Mouse (Mus musculus) midbrain, embryonic 15.5 days (tissue): Measurements from ENCODE around the gene Calm5. TPM values are rescaled to one million over a fixed set of nuclear protein-coding genes. Genes with fewer than 3 reads are reported as not detected.

Experiments used
- ATAC-seq: fragments of 200-750 bp; cut with Nextera tagmentation; replicated peaks from 2 replicates; pipeline ENCODE4 v1.8.0; 2017; ENCODE audit warnings: moderate TSS enrichment
- H3K27ac ChIP-seq: fragments of 300-500 bp; sonication (generic); 2 replicates; pipeline ENCODE4 v1.5.1; 2015; ENCODE audit warnings: mild to moderate bottlenecking, inconsistent platforms
- H3K27me3 ChIP-seq: fragments of 300-500 bp; sonication (generic); replicated peaks from 2 replicates; pipeline ENCODE4 v1.6.1; 2015; ENCODE audit warnings: inconsistent platforms
- H3K36me3 ChIP-seq: fragments of 300-500 bp; sonication (generic); replicated peaks from 2 replicates; pipeline ENCODE4 v1.6.1; 2015; ENCODE audit warnings: inconsistent platforms
- H3K4me1 ChIP-seq: fragments of 300-500 bp; sonication (generic); 2 replicates; pipeline ENCODE4 v1.6.1; 2015; ENCODE audit warnings: inconsistent platforms
- H3K4me2 ChIP-seq: fragments of 300-500 bp; sonication (generic); 2 replicates; pipeline ENCODE4 v1.6.1; 2015; ENCODE audit warnings: inconsistent platforms, mild to moderate bottlenecking, moderate library complexity
- H3K4me3 ChIP-seq: fragments of 300-500 bp; sonication (generic); 2 replicates; pipeline ENCODE4 v1.5.1; 2015; ENCODE audit warnings: mild to moderate bottlenecking, inconsistent platforms
- H3K9ac ChIP-seq: fragments of 300-500 bp; sonication (generic); 2 replicates; pipeline ENCODE4 v1.6.1; 2015; ENCODE audit warnings: mild to moderate bottlenecking, inconsistent platforms
- H3K9me3 ChIP-seq: fragments of 300-500 bp; sonication (generic); 2 replicates; pipeline ENCODE4 v1.6.1; 2016; ENCODE audit warnings: inconsistent platforms
- WGBS: fragments of 180-500 bp; shearing (Covaris S2); methylation state at CpG from one replicate; pipeline ENCODE4 v1.1.7; 2015; ENCODE audit warnings: mixed read lengths; 5-methylcytosine and 5-hydroxymethylcytosine counted together
- polyA plus RNA-seq: library from polyadenylated mRNA; unstranded; fragments of >200 nt; fragmentation: Nextera tagmentation; extraction: Ambion mirVana; gene quantifications from 2 replicates; pipeline ENCODE4 v1.2.1, GENCODE M21; 2015

Calm5 gene
- polyA plus RNA-seq, 1 experiment from 2014 or later, result not detected

- 93% methylated on average over 4 of the region's 4 CpGs for WGBS
- H3K36me3 ChIP-seq, result no peaks in the 10 kb centered on the region
- no peak overlapping the region for H3K9ac ChIP-seq
- no peaks in the 10 kb centered on the region for H3K27me3 ChIP-seq
- H3K27ac ChIP-seq, result no peak overlapping the region
- H3K4me3 ChIP-seq, result no peak overlapping the region
- H3K4me1 ChIP-seq, result no peaks in the 10 kb centered on the region
- no peak overlapping the region for H3K4me2 ChIP-seq
- no peaks in the 10 kb centered on the region for H3K9me3 ChIP-seq
- no peak for ATAC-seq
Observed at GRCm38 (mm10) chr13:3872832-3873231, 18.9 kb downstream of the Calm5 start.

GRCm38 (mm10) chr13:3876448-3876847 lies 22.5 kb downstream of the Calm5 start:
- Histone ChIP-seq H3K27ac (no peak overlapping the region), H3K36me3 (no peaks in the 10 kb centered on the region), H3K4me3 (no peak overlapping the region), H3K9ac (no peak overlapping the region), H3K9me3 (no peaks in the 10 kb centered on the region), H3K4me2 (no peak overlapping the region), H3K4me1 (no peaks in the 10 kb centered on the region), H3K27me3 (no peaks in the 10 kb centered on the region)
- WGBS, result 82% methylated on average over 6 of the region's 6 CpGs
- no peak for ATAC-seq

GRCm38 (mm10) chr13:3877185-3877584 lies 23.2 kb downstream of the Calm5 start:
- H3K4me1 ChIP-seq, result no peaks in the 10 kb centered on the region
- H3K9me3 ChIP-seq, result no peaks in the 10 kb centered on the region
- 73% methylated on average over 6 of the region's 6 CpGs for WGBS
- no peaks in the 10 kb centered on the region for H3K36me3 ChIP-seq
- no peak overlapping the region for H3K9ac ChIP-seq
- no peak overlapping the region for H3K27ac ChIP-seq
- H3K4me2 ChIP-seq, result no peak overlapping the region
- no peaks in the 10 kb centered on the region for H3K27me3 ChIP-seq
- ATAC-seq, result no peak
- no peak overlapping the region for H3K4me3 ChIP-seq

GRCm38 (mm10) chr13:3877679-3878220 lies 23.8 kb downstream of the Calm5 start:
- WGBS, result 51% methylated on average over 4 of the region's 4 CpGs
- Histone ChIP-seq H3K9me3 (no peaks in the 10 kb centered on the region), H3K4me3 (no peak overlapping the region), H3K27ac (no peak overlapping the region), H3K27me3 (no peaks in the 10 kb centered on the region), H3K9ac (no peak overlapping the region), H3K36me3 (no peaks in the 10 kb centered on the region), H3K4me1 (no peaks in the 10 kb centered on the region), H3K4me2 (no peak overlapping the region)
- no peak for ATAC-seq

- Histone ChIP-seq H3K9ac (no peak overlapping the region), H3K36me3 (0 out of 2 replicates have a peak, but pooled peaks cover 5% of the 10 kb centered on the region), H3K9me3 (no peaks in the 10 kb centered on the region), H3K4me2 (no peak overlapping the region), H3K27me3 (no peaks in the 10 kb centered on the region), H3K4me1 (no peaks in the 10 kb centered on the region), H3K27ac (no peak overlapping the region), H3K4me3 (no peak overlapping the region)
- no peak for ATAC-seq
- WGBS, result 96% methylated on average over 7 of the region's 7 CpGs
Observed at GRCm38 (mm10) chr13:3886663-3887062, 32.7 kb downstream of the Calm5 start.

- no peak overlapping the region for H3K27ac ChIP-seq
- no peak overlapping the region for H3K4me3 ChIP-seq
- 0 out of 2 replicates have a peak, but pooled peaks cover 5% of the 10 kb centered on the region for H3K36me3 ChIP-seq
- no peaks in the 10 kb centered on the region for H3K27me3 ChIP-seq
- 94% methylated on average over 3 of the region's 3 CpGs for WGBS
- peaks cover 5% of the 10 kb centered on the region for H3K4me1 ChIP-seq
- H3K9me3 ChIP-seq, result no peaks in the 10 kb centered on the region
- H3K9ac ChIP-seq, result no peak overlapping the region
- H3K4me2 ChIP-seq, result no peak overlapping the region
- no peak for ATAC-seq
Observed at GRCm38 (mm10) chr13:3889111-3889510, 35.1 kb downstream of the Calm5 start.

- H3K27ac ChIP-seq, result no peak overlapping the region
- 64% methylated on average over 8 of the region's 8 CpGs for WGBS
- peaks cover 5% of the 10 kb centered on the region for H3K4me1 ChIP-seq
- H3K36me3 ChIP-seq, result 0 out of 2 replicates have a peak, but pooled peaks cover 5% of the 10 kb centered on the region
- H3K27me3 ChIP-seq, result no peaks in the 10 kb centered on the region
- no peak overlapping the region for H3K4me3 ChIP-seq
- H3K9ac ChIP-seq, result no peak overlapping the region
- no peak overlapping the region for H3K4me2 ChIP-seq
- no peak for ATAC-seq
- H3K9me3 ChIP-seq, result no peaks in the 10 kb centered on the region
Observed at GRCm38 (mm10) chr13:3890061-3890460, 36.1 kb downstream of the Calm5 start.

GRCm38 (mm10) chr13:3891479-3892087 lies 37.6 kb downstream of the Calm5 start:
- ATAC-seq, result no peak
- WGBS, result 60% methylated on average over 8 of the region's 8 CpGs
- no peak overlapping the region for H3K4me3 ChIP-seq
- H3K36me3 ChIP-seq, result 0 out of 2 replicates have a peak, but pooled peaks cover 5% of the 10 kb centered on the region
- no peaks in the 10 kb centered on the region for H3K27me3 ChIP-seq
- no peak overlapping the region for H3K4me2 ChIP-seq
- peaks cover 5% of the 10 kb centered on the region for H3K4me1 ChIP-seq
- no peaks in the 10 kb centered on the region for H3K9me3 ChIP-seq
- H3K27ac ChIP-seq, result no peak overlapping the region
- H3K9ac ChIP-seq, result no peak overlapping the region

- Histone ChIP-seq H3K9me3 (no peaks in the 10 kb centered on the region), H3K27ac (no peak overlapping the region), H3K4me3 (peak overlapping the region; percentile 56), H3K4me2 (peak overlapping the region; percentile 84), H3K9ac (0 out of 2 replicates have a peak overlapping the region, but pooled peaks have one; percentile 29), H3K27me3 (no peaks in the 10 kb centered on the region), H3K4me1 (peaks cover 5% of the 10 kb centered on the region), H3K36me3 (0 out of 2 replicates have a peak, but pooled peaks cover 5% of the 10 kb centered on the region)
- no peak for ATAC-seq
- WGBS, result 21% methylated on average over 7 of the region's 7 CpGs
Observed at GRCm38 (mm10) chr13:3892601-3893000, 38.6 kb downstream of the Calm5 start.

- Histone ChIP-seq H3K4me1 (peaks cover 5% of the 10 kb centered on the region), H3K9me3 (no peaks in the 10 kb centered on the region), H3K4me3 (peak overlapping the region; percentile 56), H3K9ac (peak overlapping the region; percentile 48), H3K4me2 (peak overlapping the region; percentile 84), H3K36me3 (0 out of 2 replicates have a peak, but pooled peaks cover 5% of the 10 kb centered on the region), H3K27me3 (no peaks in the 10 kb centered on the region), H3K27ac (no peak overlapping the region)
- WGBS, result under 1% methylated on average over 35 of the region's 35 CpGs
- peak; percentile 99 for ATAC-seq
Observed at GRCm38 (mm10) chr13:3893126-3893734, 39.3 kb downstream of the Calm5 start.

- H3K27me3 ChIP-seq, result no peaks in the 10 kb centered on the region
- no peak overlapping the region for H3K9ac ChIP-seq
- no peak overlapping the region for H3K27ac ChIP-seq
- no peaks in the 10 kb centered on the region for H3K9me3 ChIP-seq
- H3K4me1 ChIP-seq, result peaks cover 5% of the 10 kb centered on the region
- WGBS, result 80% methylated on average over 8 of the region's 8 CpGs
- no peak overlapping the region for H3K4me2 ChIP-seq
- H3K36me3 ChIP-seq, result no peaks in the 10 kb centered on the region
- no peak overlapping the region for H3K4me3 ChIP-seq
- no peak for ATAC-seq
Observed at GRCm38 (mm10) chr13:3894549-3894948, 40.6 kb downstream of the Calm5 start.

- 85% methylated on average over 8 of the region's 8 CpGs for WGBS
- no peak overlapping the region for H3K4me3 ChIP-seq
- H3K4me1 ChIP-seq, result peaks cover 5% of the 10 kb centered on the region
- H3K9ac ChIP-seq, result no peak overlapping the region
- H3K27ac ChIP-seq, result no peak overlapping the region
- no peaks in the 10 kb centered on the region for H3K36me3 ChIP-seq
- H3K9me3 ChIP-seq, result no peaks in the 10 kb centered on the region
- no peaks in the 10 kb centered on the region for H3K27me3 ChIP-seq
- ATAC-seq, result no peak
- H3K4me2 ChIP-seq, result no peak overlapping the region
Observed at GRCm38 (mm10) chr13:3895397-3895980, 41.5 kb downstream of the Calm5 start.
